Mouse (Mus musculus): ENCODE data around the gene Ncstn. TPM values are rescaled to one million over a fixed set of nuclear protein-coding genes. Genes with fewer than 3 reads are reported as not detected.

The Ncstn gene
- polyA plus RNA-seq (2014; fragmentation: Nextera tagmentation; extraction: Ambion mirVana) = 75.3 and 76.5 TPM in 2 replicates

- WGBS = under 1% methylated on average over 40 of the region's 40 CpGs
- Histone ChIP-seq H3K4me2 (peak within 1 kb of the TSS; percentile 83), H3K9me3 (ENCODE audit: control insufficient read depth, low read length) (no peaks in the 10 kb centered on the region), H3K4me3 (ENCODE audit: low read depth, low read length) (peak within 1 kb of the TSS; percentile 86), H3K27ac (ENCODE audit: low read depth, low read length) (peak within 1 kb of the TSS; percentile 20; the same call in 1 of the 2 replicates), H3K36me3 (ENCODE audit: control insufficient read depth, insufficient read depth, low read length) (peaks cover 12% of the 10 kb centered on the region; the same call in 1 of the 2 replicates), H3K4me1 (replicated peaks; ENCODE audit: control insufficient read depth, insufficient read depth, low read length) (peaks cover 14% of the 10 kb centered on the region), H3K9ac (ENCODE audit: low read depth, low read length) (peak within 1 kb of the TSS; percentile 90), H3K27me3 (replicated peaks; ENCODE audit: control insufficient read depth, insufficient read depth, low read length) (no peaks in the 10 kb centered on the region)
- ATAC-seq (replicated peaks; ENCODE audit: low FRiP score) (peak; percentile 98), DNase-seq (ENCODE audit: low spot score) (peak; percentile 91)
Measured at GRCm38 (mm10) chr1:172082101-172082898, at the start of gene Ncstn, which contains the start of gene Copa. Ncstn (minus strand) TSS chr1:172082795. Copa (plus strand) TSS chr1:172082529.

GRCm38 (mm10) chr1:172132319-172132718, 49.7 kb upstream of the Ncstn start:
- H3K36me3 ChIP-seq (ENCODE audit: control insufficient read depth, insufficient read depth, low read length) = peaks cover 54% of the 10 kb centered on the region
- no peak for DNase-seq (ENCODE audit: low spot score)

GRCm38 (mm10) chr1:172129780-172130179, 47.2 kb upstream of the Ncstn start:
- ATAC-seq (replicated peaks; ENCODE audit: low FRiP score) = no peak
- H3K36me3 ChIP-seq (ENCODE audit: control insufficient read depth, insufficient read depth, low read length) = peaks cover 44% of the 10 kb centered on the region

More at GRCm38 (mm10) chr1:172132319-172132718, 49.7 kb upstream of the Ncstn start:
- H3K4me2 ChIP-seq = no peak overlapping the region
- H3K27ac ChIP-seq (ENCODE audit: low read depth, low read length) = no peak overlapping the region
- WGBS = 87% methylated on average over 7 of the region's 7 CpGs
- no peak for ATAC-seq (replicated peaks; ENCODE audit: low FRiP score)
- H3K4me1 ChIP-seq (replicated peaks; ENCODE audit: control insufficient read depth, insufficient read depth, low read length) = peaks cover 6% of the 10 kb centered on the region
- H3K9ac ChIP-seq (ENCODE audit: low read depth, low read length) = no peak overlapping the region
- H3K4me3 ChIP-seq (ENCODE audit: low read depth, low read length) = no peak overlapping the region
- H3K27me3 ChIP-seq (replicated peaks; ENCODE audit: control insufficient read depth, insufficient read depth, low read length) = no peaks in the 10 kb centered on the region
- H3K9me3 ChIP-seq (ENCODE audit: control insufficient read depth, low read length) = no peaks in the 10 kb centered on the region

GRCm38 (mm10) chr1:172129108-172129507, 46.5 kb upstream of the Ncstn start:
- Histone ChIP-seq H3K36me3 (ENCODE audit: control insufficient read depth, insufficient read depth, low read length) (peaks cover 38% of the 10 kb centered on the region), H3K27ac (ENCODE audit: low read depth, low read length) (no peak overlapping the region), H3K4me3 (ENCODE audit: low read depth, low read length) (no peak overlapping the region), H3K4me2 (no peak overlapping the region), H3K4me1 (replicated peaks; ENCODE audit: control insufficient read depth, insufficient read depth, low read length) (peaks cover 8% of the 10 kb centered on the region), H3K9me3 (ENCODE audit: control insufficient read depth, low read length) (no peaks in the 10 kb centered on the region), H3K27me3 (replicated peaks; ENCODE audit: control insufficient read depth, insufficient read depth, low read length) (no peaks in the 10 kb centered on the region), H3K9ac (ENCODE audit: low read depth, low read length) (no peak overlapping the region)
- DNase-seq (ENCODE audit: low spot score) (no peak), ATAC-seq (replicated peaks; ENCODE audit: low FRiP score) (no peak)
- WGBS = 79% methylated on average over 2 of the region's 2 CpGs

More at GRCm38 (mm10) chr1:172129780-172130179, 47.2 kb upstream of the Ncstn start:
- H3K4me3 ChIP-seq (ENCODE audit: low read depth, low read length) = no peak overlapping the region
- H3K9me3 ChIP-seq (ENCODE audit: control insufficient read depth, low read length) = no peaks in the 10 kb centered on the region
- H3K27me3 ChIP-seq (replicated peaks; ENCODE audit: control insufficient read depth, insufficient read depth, low read length) = no peaks in the 10 kb centered on the region
- H3K4me2 ChIP-seq = no peak overlapping the region
- H3K9ac ChIP-seq (ENCODE audit: low read depth, low read length) = no peak overlapping the region
- 91% methylated on average over 5 of the region's 5 CpGs for whole genome bisulfite sequencing
- H3K27ac ChIP-seq (ENCODE audit: low read depth, low read length) = no peak overlapping the region
- DNase-seq (ENCODE audit: low spot score) = no peak
- H3K4me1 ChIP-seq (replicated peaks; ENCODE audit: control insufficient read depth, insufficient read depth, low read length) = peaks cover 8% of the 10 kb centered on the region

- Histone ChIP-seq H3K27ac (ENCODE audit: low read depth, low read length) (no peak overlapping the region), H3K9me3 (ENCODE audit: control insufficient read depth, low read length) (no peaks in the 10 kb centered on the region), H3K4me3 (ENCODE audit: low read depth, low read length) (no peak overlapping the region), H3K9ac (ENCODE audit: low read depth, low read length) (no peak overlapping the region), H3K27me3 (replicated peaks; ENCODE audit: control insufficient read depth, insufficient read depth, low read length) (no peaks in the 10 kb centered on the region), H3K36me3 (ENCODE audit: control insufficient read depth, insufficient read depth, low read length) (peaks cover 34% of the 10 kb centered on the region), H3K4me2 (no peak overlapping the region), H3K4me1 (replicated peaks; ENCODE audit: control insufficient read depth, insufficient read depth, low read length) (peaks cover 8% of the 10 kb centered on the region)
- WGBS = 92% methylated on average over 15 of the region's 15 CpGs
- DNase-seq (ENCODE audit: low spot score) = no peak
- ATAC-seq (replicated peaks; ENCODE audit: low FRiP score) = no peak
Measured at GRCm38 (mm10) chr1:172128563-172128962, 46.0 kb upstream of the Ncstn start.

- Histone ChIP-seq H3K9ac (ENCODE audit: low read depth, low read length) (peak overlapping the region; percentile 85), H3K4me3 (ENCODE audit: low read depth, low read length) (peak overlapping the region; percentile 78), H3K4me1 (replicated peaks; ENCODE audit: control insufficient read depth, insufficient read depth, low read length) (peaks cover 8% of the 10 kb centered on the region), H3K4me2 (peak overlapping the region; percentile 83), H3K27me3 (replicated peaks; ENCODE audit: control insufficient read depth, insufficient read depth, low read length) (no peaks in the 10 kb centered on the region), H3K36me3 (ENCODE audit: control insufficient read depth, insufficient read depth, low read length) (peaks cover 28% of the 10 kb centered on the region), H3K27ac (ENCODE audit: low read depth, low read length) (no peak overlapping the region), H3K9me3 (ENCODE audit: control insufficient read depth, low read length) (no peaks in the 10 kb centered on the region)
- DNase-seq (ENCODE audit: low spot score) = no peak
- ATAC-seq (replicated peaks; ENCODE audit: low FRiP score) = no peak
- WGBS = 43% methylated on average over 5 of the region's 5 CpGs
Measured at GRCm38 (mm10) chr1:172127487-172127886, 44.9 kb upstream of the Ncstn start.

GRCm38 (mm10) chr1:172126376-172127347, 44.1 kb upstream of the Ncstn start, which contains the start of gene Pex19:
Pex19 (plus strand) TSS chr1:172126755.
- H3K27me3 ChIP-seq (replicated peaks; ENCODE audit: control insufficient read depth, insufficient read depth, low read length) = no peaks in the 10 kb centered on the region
- H3K36me3 ChIP-seq (ENCODE audit: control insufficient read depth, insufficient read depth, low read length) = peaks cover 25% of the 10 kb centered on the region; the same call in 1 of the 2 replicates
- H3K4me3 ChIP-seq (ENCODE audit: low read depth, low read length) = peak within 1 kb of the TSS; percentile 78
- peaks cover 8% of the 10 kb centered on the region for H3K4me1 ChIP-seq (replicated peaks; ENCODE audit: control insufficient read depth, insufficient read depth, low read length)
- DNase-seq (ENCODE audit: low spot score) (peak; percentile 86), ATAC-seq (replicated peaks; ENCODE audit: low FRiP score) (peak; percentile 94)
- WGBS = under 1% methylated on average over 42 of the region's 42 CpGs
- peak within 1 kb of the TSS; percentile 85 for H3K9ac ChIP-seq (ENCODE audit: low read depth, low read length)
- H3K9me3 ChIP-seq (ENCODE audit: control insufficient read depth, low read length) = no peaks in the 10 kb centered on the region
- H3K4me2 ChIP-seq = peak within 1 kb of the TSS; percentile 83
- H3K27ac ChIP-seq (ENCODE audit: low read depth, low read length) = peak within 1 kb of the TSS; percentile 57; the same call in 1 of the 2 replicates

- WGBS = 73% methylated on average over 6 of the region's 6 CpGs
- no peak overlapping the region for H3K27ac ChIP-seq (ENCODE audit: low read depth, low read length)
- no peak for DNase-seq (ENCODE audit: low spot score)
- H3K4me2 ChIP-seq = no peak overlapping the region
- no peak overlapping the region for H3K4me3 ChIP-seq (ENCODE audit: low read depth, low read length)
- H3K27me3 ChIP-seq (replicated peaks; ENCODE audit: control insufficient read depth, insufficient read depth, low read length) = no peaks in the 10 kb centered on the region
- ATAC-seq (replicated peaks; ENCODE audit: low FRiP score) = no peak
- no peak overlapping the region for H3K9ac ChIP-seq (ENCODE audit: low read depth, low read length)
- H3K36me3 ChIP-seq (ENCODE audit: control insufficient read depth, insufficient read depth, low read length) = peaks cover 33% of the 10 kb centered on the region
- no peaks in the 10 kb centered on the region for H3K9me3 ChIP-seq (ENCODE audit: control insufficient read depth, low read length)
- peaks cover 8% of the 10 kb centered on the region for H3K4me1 ChIP-seq (replicated peaks; ENCODE audit: control insufficient read depth, insufficient read depth, low read length)
Measured at GRCm38 (mm10) chr1:172124572-172124971, 42.0 kb upstream of the Ncstn start.
